Mouse (Mus musculus): ENCODE results near the gene Aqp5. TPM values are rescaled to one million over a fixed set of nuclear protein-coding genes. Genes with fewer than 3 reads are reported as not detected.
A peak's percentile ranks its signal among the peaks of the same experiment; 100 is the strongest.

Gene Aqp5
- polyA plus RNA-seq, 1 experiment from 2014 or later: 0.12 TPM

- H3K27ac ChIP-seq: no peak overlapping the region
- H3K4me1 ChIP-seq: peaks cover 14% of the 10 kb centered on the region
- WGBS: 58% methylated on average over 17 of the region's 17 CpGs
- H3K4me3 ChIP-seq: no peak overlapping the region
- no peaks in the 10 kb centered on the region for H3K9me3 ChIP-seq
- no peak overlapping the region for H3K9ac ChIP-seq
- no peak for ATAC-seq (ENCODE audit: insufficient number of reproducible peaks, low FRiP score, low TSS enrichment, low read depth)
- H3K4me2 ChIP-seq: no peak overlapping the region
- H3K27me3 ChIP-seq: peaks cover 56% of the 10 kb centered on the region
- no peaks in the 10 kb centered on the region for H3K36me3 ChIP-seq
Measured at GRCm38 (mm10) chr15:99599245-99600070, 8.9 kb downstream of the Aqp5 start.

DNA sequence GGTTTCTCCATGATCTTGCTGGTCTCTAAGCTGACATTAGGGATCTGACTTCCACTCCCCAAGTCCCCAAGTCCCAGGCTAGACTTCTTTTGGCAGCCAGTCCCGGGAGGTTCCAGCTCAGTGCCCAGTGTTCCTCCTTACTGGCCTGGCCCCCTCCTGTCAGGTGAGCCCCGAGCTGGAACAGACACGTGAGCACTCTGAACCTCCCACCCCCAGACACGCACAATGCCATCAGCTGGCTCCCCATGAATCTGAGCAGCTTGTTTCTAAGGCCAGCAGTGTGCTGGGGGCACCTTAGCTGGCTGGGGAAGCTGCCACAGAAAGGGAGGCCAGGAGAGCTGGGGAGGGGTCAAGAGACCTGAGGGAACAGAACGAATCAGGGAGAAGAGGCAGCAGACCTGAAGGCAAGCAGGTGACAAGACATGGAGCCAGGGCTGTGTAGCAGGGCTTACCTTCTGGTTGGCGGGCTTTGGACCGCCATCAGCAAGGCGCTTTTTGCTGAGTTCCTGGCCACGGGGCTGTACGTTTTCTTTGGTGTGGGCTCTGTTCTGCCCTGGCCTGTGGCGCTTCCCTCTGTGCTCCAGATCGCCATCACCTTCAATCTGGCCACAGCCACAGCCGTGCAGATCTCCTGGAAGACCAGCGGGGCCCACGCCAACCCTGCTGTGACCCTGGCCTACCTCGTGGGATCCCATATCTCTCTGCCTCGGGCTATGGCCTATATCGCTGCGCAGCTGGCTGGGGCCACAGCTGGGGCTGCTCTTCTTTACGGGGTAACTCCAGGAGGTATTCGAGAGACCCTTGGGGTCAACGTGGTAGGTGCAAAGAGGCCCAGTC lies 10.6 kb downstream of the Aqp5 start, which contains the start of gene Aqp6:
Gene Aqp6, plus strand, starts transcription at position 415 of the 837 bp plus-strand sequence.
- ATAC-seq (ENCODE audit: insufficient number of reproducible peaks, low FRiP score, low TSS enrichment, low read depth): no peak
- H3K4me2 ChIP-seq: no peak within 1 kb of the TSS
- H3K4me3 ChIP-seq: no peak within 1 kb of the TSS
- H3K4me1 ChIP-seq: peaks cover 9% of the 10 kb centered on the region
- H3K27me3 ChIP-seq: peaks cover 42% of the 10 kb centered on the region
- H3K9me3 ChIP-seq: no peaks in the 10 kb centered on the region
- no peak within 1 kb of the TSS for H3K9ac ChIP-seq
- WGBS: 63% methylated on average over 22 of the region's 22 CpGs
- H3K27ac ChIP-seq: no peak within 1 kb of the TSS
- H3K36me3 ChIP-seq: no peaks in the 10 kb centered on the region

- peaks cover 8% of the 10 kb centered on the region; the same call in 1 of the 2 replicates for H3K4me1 ChIP-seq
- no peaks in the 10 kb centered on the region for H3K9me3 ChIP-seq
- no peak overlapping the region for H3K9ac ChIP-seq
- no peak overlapping the region for H3K4me2 ChIP-seq
- no peak overlapping the region for H3K4me3 ChIP-seq
- H3K27me3 ChIP-seq: peaks cover 42% of the 10 kb centered on the region
- no peak for ATAC-seq (ENCODE audit: insufficient number of reproducible peaks, low FRiP score, low TSS enrichment, low read depth)
- H3K36me3 ChIP-seq: no peaks in the 10 kb centered on the region
- WGBS: 54% methylated on average over 4 of the region's 5 CpGs
- H3K27ac ChIP-seq: no peak overlapping the region
Measured at GRCm38 (mm10) chr15:99601823-99602120, 11.2 kb downstream of the Aqp5 start.

DNA sequence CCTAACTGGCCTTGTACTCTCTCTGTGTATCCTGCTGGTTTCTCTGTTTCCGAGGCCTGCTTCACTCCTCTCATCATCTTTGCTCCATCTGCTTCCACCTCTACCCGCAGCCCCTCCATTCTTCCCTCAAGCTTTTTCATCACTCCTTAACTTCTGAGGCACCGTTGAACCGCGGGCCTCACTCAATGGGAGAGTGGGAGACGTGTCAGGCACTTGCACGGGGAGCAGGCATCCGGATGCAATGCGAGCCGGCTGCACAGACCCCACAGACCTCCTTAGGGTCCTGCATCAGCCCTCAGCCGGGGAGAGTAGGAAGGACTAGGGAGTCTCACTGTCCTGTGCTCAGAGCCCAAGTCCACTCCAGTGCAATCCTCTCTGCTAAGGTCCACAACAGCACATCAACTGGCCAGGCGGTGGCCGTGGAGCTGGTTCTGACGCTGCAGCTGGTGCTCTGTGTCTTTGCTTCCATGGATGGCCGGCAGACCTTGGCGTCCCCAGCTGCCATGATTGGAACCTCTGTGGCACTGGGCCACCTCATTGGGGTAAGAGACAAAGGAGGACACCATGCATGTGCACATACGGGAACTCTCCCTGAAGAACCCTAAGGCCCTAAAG lies 11.7 kb downstream of the Aqp5 start:
- H3K36me3 ChIP-seq: no peaks in the 10 kb centered on the region
- H3K9me3 ChIP-seq: no peaks in the 10 kb centered on the region
- peaks cover 39% of the 10 kb centered on the region for H3K27me3 ChIP-seq
- H3K4me3 ChIP-seq: no peak overlapping the region
- no peak overlapping the region for H3K27ac ChIP-seq
- 67% methylated on average over 17 of the region's 17 CpGs for WGBS
- H3K4me1 ChIP-seq: peaks cover 9% of the 10 kb centered on the region
- no peak overlapping the region for H3K4me2 ChIP-seq
- no peak overlapping the region for H3K9ac ChIP-seq
- ATAC-seq (ENCODE audit: insufficient number of reproducible peaks, low FRiP score, low TSS enrichment, low read depth): no peak

DNA sequence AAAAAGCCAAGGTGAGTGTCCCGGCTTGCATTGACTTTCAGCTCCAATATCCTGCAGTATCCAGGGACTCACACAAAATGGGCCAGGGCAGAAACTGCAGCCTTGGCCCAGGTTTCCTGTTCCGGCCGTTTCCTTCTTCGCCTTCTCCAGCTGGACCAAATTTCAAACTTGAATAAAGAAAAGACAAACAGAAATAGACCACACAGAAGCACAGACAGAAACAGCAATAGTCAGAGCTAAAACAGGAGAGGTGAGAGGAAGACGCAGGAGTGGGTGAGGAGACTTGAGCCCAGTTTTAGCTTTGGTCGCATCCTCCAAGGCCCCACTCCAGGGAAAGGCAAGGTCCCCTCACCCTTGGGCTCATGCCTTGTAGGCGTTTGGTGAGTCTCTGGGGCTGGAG lies 12.6 kb downstream of the Aqp5 start:
- no peaks in the 10 kb centered on the region for H3K9me3 ChIP-seq
- no peak for ATAC-seq (ENCODE audit: insufficient number of reproducible peaks, low FRiP score, low TSS enrichment, low read depth)
- 73% methylated on average over 7 of the region's 7 CpGs for WGBS
- no peak overlapping the region for H3K9ac ChIP-seq
- H3K36me3 ChIP-seq: no peaks in the 10 kb centered on the region
- no peak overlapping the region for H3K4me3 ChIP-seq
- H3K4me1 ChIP-seq: peaks cover 16% of the 10 kb centered on the region
- H3K27ac ChIP-seq: no peak overlapping the region
- H3K4me2 ChIP-seq: no peak overlapping the region
- H3K27me3 ChIP-seq: peaks cover 32% of the 10 kb centered on the region

DNA sequence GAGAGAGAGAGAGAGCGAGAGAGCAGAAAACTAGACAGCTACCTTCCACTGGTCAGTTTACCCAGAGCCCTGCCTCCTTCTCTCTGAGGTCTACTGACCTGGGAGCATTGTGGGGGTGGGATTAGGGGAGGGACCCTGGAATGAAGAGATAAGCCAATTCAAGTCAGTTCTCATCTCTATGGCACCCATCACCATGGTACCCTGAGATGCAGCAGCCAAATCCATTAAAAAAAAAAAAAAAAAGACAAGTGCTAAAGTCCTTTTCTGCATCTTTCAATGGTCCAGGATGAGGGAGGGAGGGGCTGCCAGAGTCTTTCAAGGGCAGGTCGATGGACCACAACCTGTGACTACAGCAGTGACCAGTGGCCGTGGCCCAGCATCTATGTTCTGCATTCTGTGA lies 15.0 kb downstream of the Aqp5 start:
- Histone ChIP-seq H3K9ac (no peak overlapping the region), H3K9me3 (no peaks in the 10 kb centered on the region), H3K36me3 (no peaks in the 10 kb centered on the region), H3K27ac (no peak overlapping the region), H3K4me2 (no peak overlapping the region), H3K27me3 (peaks cover 16% of the 10 kb centered on the region; the same call in 1 of the 2 replicates), H3K4me1 (peaks cover 16% of the 10 kb centered on the region), H3K4me3 (no peak overlapping the region)
- 76% methylated on average over 3 of the region's 3 CpGs for WGBS
- no peak for ATAC-seq (ENCODE audit: insufficient number of reproducible peaks, low FRiP score, low TSS enrichment, low read depth)

DNA sequence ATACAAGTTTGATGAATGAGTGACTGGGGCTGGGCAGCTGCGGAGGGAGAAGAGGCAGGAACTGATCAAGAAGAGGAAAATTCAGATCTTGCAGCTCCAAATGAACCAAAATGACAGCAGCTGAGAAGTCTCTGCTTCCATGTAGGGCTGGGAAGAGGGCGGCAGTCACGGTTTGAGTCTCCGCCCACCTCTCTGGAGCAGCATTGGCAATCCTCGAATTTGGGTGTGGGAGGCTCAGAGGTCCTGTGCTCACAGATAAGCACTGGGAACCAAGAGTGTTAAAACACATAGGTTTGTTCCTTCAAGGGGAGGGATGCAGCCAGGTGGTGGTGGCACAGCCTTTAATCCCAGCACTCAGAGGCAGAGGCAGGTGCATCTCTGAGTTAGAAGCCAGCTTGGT lies 15.9 kb downstream of the Aqp5 start:
- H3K9ac ChIP-seq: no peak overlapping the region
- ATAC-seq (ENCODE audit: insufficient number of reproducible peaks, low FRiP score, low TSS enrichment, low read depth): no peak
- no peaks in the 10 kb centered on the region for H3K9me3 ChIP-seq
- no peak overlapping the region for H3K4me2 ChIP-seq
- 35% methylated on average over 5 of the region's 5 CpGs for WGBS
- H3K36me3 ChIP-seq: no peaks in the 10 kb centered on the region
- H3K4me1 ChIP-seq: peaks cover 14% of the 10 kb centered on the region
- H3K27me3 ChIP-seq: peaks cover 7% of the 10 kb centered on the region; the same call in 1 of the 2 replicates
- H3K27ac ChIP-seq: no peak overlapping the region
- no peak overlapping the region for H3K4me3 ChIP-seq

GRCm38 (mm10) chr15:99607388-99608113 lies 17.0 kb downstream of the Aqp5 start:
- no peak for ATAC-seq (ENCODE audit: insufficient number of reproducible peaks, low FRiP score, low TSS enrichment, low read depth)
- no peak overlapping the region for H3K4me3 ChIP-seq
- no peaks in the 10 kb centered on the region for H3K9me3 ChIP-seq
- no peak overlapping the region for H3K9ac ChIP-seq
- 0 out of 2 replicates have a peak, but pooled peaks cover 3% of the 10 kb centered on the region for H3K27me3 ChIP-seq
- 12% methylated on average over 10 of the region's 10 CpGs for WGBS
- no peak overlapping the region for H3K27ac ChIP-seq
- H3K36me3 ChIP-seq: no peaks in the 10 kb centered on the region
- no peak overlapping the region for H3K4me2 ChIP-seq
- H3K4me1 ChIP-seq: peaks cover 11% of the 10 kb centered on the region

DNA sequence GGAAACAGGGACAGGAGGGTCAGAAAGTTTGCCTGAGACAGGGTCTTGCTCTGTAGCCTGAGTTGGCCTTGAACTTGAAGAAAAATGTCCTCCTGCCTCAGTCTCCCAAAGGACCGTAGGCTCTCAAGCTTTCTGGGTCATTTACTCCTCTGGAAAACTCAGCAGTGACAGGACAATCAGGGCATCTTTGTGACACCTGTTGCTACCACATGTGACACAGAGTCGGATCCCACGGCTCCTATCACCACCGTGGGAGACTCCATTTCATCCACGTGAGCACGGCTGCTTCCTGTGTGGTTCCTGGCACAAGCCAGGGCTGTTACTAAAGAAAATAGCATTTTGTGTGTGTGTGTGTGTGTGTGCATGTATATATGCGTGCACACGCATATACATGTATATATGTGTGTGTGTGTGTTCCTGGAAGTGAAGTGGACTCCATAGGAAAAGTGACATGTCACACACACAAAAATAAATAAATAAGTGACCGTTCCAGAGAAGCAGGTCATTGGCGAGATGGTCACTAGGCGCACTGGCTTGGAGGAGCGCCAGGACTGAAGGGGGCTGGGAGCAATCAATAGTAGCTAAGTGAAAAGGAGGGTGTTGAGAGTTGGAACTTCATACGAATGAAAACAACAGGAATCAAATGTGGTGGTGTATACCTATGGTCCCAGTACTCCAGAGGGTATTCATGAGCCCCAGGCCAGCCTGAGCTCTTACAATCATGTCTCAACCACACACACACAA lies 18.0 kb downstream of the Aqp5 start:
- H3K4me1 ChIP-seq: peaks cover 12% of the 10 kb centered on the region
- H3K27ac ChIP-seq: no peak overlapping the region
- no peak overlapping the region for H3K4me2 ChIP-seq
- no peak for ATAC-seq (ENCODE audit: insufficient number of reproducible peaks, low FRiP score, low TSS enrichment, low read depth)
- 75% methylated on average over 13 of the region's 13 CpGs for WGBS
- H3K9me3 ChIP-seq: no peaks in the 10 kb centered on the region
- no peak overlapping the region for H3K4me3 ChIP-seq
- H3K27me3 ChIP-seq: peaks cover 2% of the 10 kb centered on the region
- H3K36me3 ChIP-seq: no peaks in the 10 kb centered on the region
- no peak overlapping the region for H3K9ac ChIP-seq

GRCm38 (mm10) chr15:99611563-99611962 lies 21.0 kb downstream of the Aqp5 start:
- Histone ChIP-seq H3K9me3 (no peaks in the 10 kb centered on the region), H3K36me3 (no peaks in the 10 kb centered on the region), H3K27ac (no peak overlapping the region), H3K27me3 (peaks cover 14% of the 10 kb centered on the region), H3K4me1 (peaks cover 30% of the 10 kb centered on the region), H3K4me2 (no peak overlapping the region), H3K4me3 (no peak overlapping the region), H3K9ac (no peak overlapping the region)
- ATAC-seq (ENCODE audit: insufficient number of reproducible peaks, low FRiP score, low TSS enrichment, low read depth): no peak
- 59% methylated on average over 7 of the region's 7 CpGs for WGBS

DNA sequence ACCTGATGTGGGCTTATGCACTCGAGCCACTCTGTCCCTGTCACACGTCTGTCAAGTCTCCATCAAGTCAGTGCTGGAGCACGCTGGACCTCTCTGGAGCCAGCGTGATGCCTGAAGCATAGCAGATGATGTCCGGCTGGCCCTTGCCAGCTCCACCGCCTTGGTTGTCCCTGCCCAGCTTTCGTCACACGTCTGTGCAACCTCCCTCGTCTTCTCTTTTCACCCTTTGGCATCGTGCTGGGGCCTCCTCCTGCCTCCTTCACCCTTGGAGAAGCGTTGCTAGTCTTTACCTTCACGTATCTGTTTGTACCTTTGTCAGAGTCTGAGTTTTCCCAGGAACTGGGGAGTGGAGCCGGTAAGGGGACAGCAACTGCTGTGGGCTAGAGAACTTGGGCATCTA lies 23.7 kb downstream of the Aqp5 start:
- Histone ChIP-seq H3K27me3 (peaks cover 14% of the 10 kb centered on the region), H3K4me1 (peaks cover 21% of the 10 kb centered on the region), H3K27ac (peak overlapping the region; percentile 54; the same call in 1 of the 2 replicates), H3K36me3 (no peaks in the 10 kb centered on the region), H3K9ac (no peak overlapping the region), H3K9me3 (no peaks in the 10 kb centered on the region), H3K4me2 (no peak overlapping the region), H3K4me3 (no peak overlapping the region)
- ATAC-seq (ENCODE audit: insufficient number of reproducible peaks, low FRiP score, low TSS enrichment, low read depth): no peak
- 66% methylated on average over 13 of the region's 13 CpGs for WGBS

Data from limb, embryonic 15.5 days (tissue).